Mouse (Mus musculus): Measurements from ENCODE around the gene Ccdc8.

GRCm38 (mm10) chr7:17007300-17007699 lies 14.8 kb downstream of the Ccdc8 start:
- TF ChIP-seq POLR2A (IDR thresholded peaks at IDR 0.05; ENCODE audit: control insufficient read depth in 1 of 2, insufficient read depth in 1 of 2, low read depth in 1 of 2, low read length in 2 of 2, poor library complexity in 1 of 2), result no peak
- TF ChIP-seq GATA1 (IDR thresholded peaks at IDR 0.05; ENCODE audit: low read depth, low read length), result no peak
- TF ChIP-seq NRF1 (IDR thresholded peaks at IDR 0.05; ENCODE audit: insufficient read depth, low read depth, low read length, poor library complexity, severe bottlenecking), result no peak
- no peak for TF ChIP-seq ZC3H11A (IDR thresholded peaks at IDR 0.05; ENCODE audit: low read depth, low read length)
- peak; percentile 28 to 74 (median 51); a peak in 5 of 6 replicates for TF ChIP-seq CTCF (IDR thresholded peaks at IDR 0.05 in 2 of 3, conservative IDR thresholded peaks at IDR 0.05 in 1 of 3; ENCODE audit: control insufficient read depth in 1 of 3, insufficient read depth in 1 of 3, low read depth in 2 of 3, low read length in 3 of 3, poor library complexity in 1 of 3, severe bottlenecking in 1 of 3)
- TF ChIP-seq POLR2AphosphoS5 (IDR thresholded peaks at IDR 0.05; ENCODE audit: borderline replicate concordance, low read depth, low read length), result no peak
